Mouse (Mus musculus) adrenal gland, postnatal 4 days (tissue): ENCODE results near the gene Rsad1. TPM values are rescaled to one million over a fixed set of nuclear protein-coding genes. Genes with fewer than 3 reads are reported as not detected.

Experiments used
- DNase-seq, 2 experiments: peaks; one replicate each; pipeline ENCODE4 v3.0.0; 2021 to 2022; ENCODE audit warnings: low spot score in 2 of 2, mixed read lengths in 2 of 2
- total RNA-seq, 2 experiments: library from RNA; stranded (reverse); gene quantifications; 2 replicates each; pipeline ENCODE4 v1.2.3; 2021

Rsad1 gene
- total RNA-seq, 2 experiments from 2014 or later, result 14.5 to 15.3 TPM

DNA sequence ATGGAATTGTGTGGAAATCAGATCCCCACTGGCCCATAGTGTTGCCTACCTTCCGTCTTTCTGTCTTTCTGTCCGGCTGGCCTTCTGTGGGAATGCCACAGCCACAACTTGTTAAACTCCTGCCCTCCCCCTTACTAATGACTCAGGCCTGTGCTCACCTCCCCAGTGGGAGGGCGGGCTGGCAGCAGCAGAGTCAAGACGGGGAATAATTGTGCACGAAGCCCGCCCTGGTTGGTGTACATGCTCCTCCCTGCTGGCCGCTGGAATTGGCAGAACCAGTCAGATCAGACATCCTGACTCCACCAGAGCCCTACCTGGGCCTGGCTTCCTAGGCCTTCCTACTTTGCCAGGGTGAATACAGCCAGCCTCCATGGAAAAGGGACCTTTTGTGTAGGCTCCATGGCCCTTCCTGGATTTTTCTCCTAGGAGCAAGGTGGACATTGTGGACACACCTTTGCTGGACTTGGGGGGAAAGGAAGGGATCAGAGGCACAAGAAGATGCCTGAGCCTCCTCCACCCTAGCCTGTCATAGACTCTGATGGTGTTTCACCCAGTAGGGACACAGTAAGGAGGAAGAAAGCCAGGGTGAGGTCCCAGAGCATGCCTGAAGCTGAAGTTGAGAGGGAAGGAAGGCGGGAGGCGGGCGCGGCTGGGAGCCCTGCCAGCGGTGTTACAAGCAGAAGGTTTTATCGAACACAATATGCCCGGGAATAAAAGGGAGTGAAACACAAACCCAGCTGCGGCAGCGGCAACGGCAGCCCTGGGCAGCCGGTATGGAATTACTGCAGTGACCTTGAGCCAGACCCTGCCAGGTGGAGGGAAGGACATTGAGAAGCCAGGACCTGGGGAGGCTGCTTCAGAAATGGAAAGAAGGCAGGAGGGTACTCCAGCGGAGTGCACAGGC, 50.7 kb downstream of the Rsad1 start:
- peak in 1 of 2 experiments; percentile 35 for DNase-seq

DNA sequence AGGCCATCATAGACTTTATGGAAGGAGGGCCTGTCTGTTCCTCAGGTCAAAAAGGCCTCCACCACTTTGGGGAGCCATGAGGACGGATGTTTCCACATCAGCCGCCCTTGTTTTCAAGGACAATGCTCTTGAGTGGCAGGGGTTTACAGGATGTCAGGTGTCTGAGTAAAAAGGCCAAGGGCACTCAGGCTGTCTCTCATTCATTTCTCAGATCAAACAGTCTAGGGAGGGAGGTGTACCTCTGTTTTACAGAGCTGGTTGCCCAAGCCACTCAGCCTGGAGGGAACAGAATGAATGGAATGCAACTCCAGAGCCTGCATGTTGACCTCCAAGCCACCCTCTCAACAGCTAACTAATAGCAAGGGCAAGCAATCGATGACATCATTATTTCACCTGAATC, 53.6 kb downstream of the Rsad1 start:
- DNase-seq, result no peak

DNA sequence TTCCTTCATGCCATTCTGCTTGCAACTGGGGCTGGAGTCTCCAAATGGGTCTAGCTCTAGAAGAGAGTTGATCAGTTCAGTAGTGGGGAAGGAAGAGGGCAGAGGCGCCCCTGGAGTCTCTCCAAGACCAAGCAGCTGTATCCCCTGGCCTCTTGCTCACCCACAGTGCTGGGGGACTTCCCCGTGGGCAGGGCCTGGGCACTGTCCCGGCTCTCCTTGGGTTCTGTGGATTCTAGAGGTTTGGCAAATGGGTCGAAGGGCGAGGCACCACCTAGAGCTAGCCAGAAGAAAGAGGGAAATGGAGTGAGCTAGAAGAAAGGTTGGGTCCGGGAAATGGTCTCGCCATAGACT, 57.3 kb downstream of the Rsad1 start:
- DNase-seq, result no peak

DNA sequence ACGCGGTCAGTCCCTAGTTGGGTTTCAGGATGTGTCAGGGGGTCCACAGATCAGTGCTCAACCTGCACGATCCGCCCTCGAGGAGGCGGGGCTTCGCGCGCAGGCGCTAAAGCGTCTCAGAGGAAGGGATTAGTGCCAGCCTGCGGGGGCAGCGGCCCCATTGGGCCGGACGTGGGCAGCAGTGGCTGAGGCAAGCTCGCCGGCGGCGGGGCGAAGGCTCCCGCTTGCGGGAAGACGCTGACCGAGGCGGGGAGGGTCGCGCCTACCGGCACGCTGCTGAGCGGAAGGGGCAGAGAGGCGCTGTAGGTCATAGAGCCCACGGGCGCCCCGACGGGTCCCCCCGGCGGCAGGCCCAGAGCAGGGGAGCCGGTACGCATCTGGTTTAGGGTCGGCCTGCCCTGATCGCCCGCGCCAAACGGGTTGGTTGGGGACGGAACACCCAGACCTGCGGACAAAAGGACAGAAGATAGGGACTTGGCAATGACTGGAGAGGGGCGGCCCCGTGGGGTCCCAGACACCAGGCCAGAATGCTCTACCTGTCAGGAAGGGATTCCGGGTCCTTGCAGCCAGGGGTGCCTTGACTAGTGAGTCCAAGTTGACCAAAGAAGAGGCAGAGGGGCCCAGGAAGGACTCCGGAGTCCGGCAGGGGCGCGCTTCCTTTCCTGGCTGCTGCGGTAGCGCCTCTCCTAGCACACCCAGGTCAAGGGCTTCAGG, 57.9 kb downstream of the Rsad1 start:
- peak in 1 of 2 experiments; percentile 33 for DNase-seq

Other genes starting within 250 kb of the Rsad1 start
- 100 to 1,000 TPM in 1 of 2 experiments, 10 to 100 TPM in 1; 92.6 to 110 TPM for gene Luc7l3, start 227.3 kb downstream of the Rsad1 start, total RNA-seq
- 100 to 1,000 TPM; 108 to 114 TPM for gene Ankrd40, start 221.3 kb downstream of the Rsad1 start, total RNA-seq
- gene Abcc3, start 156.3 kb downstream of the Rsad1 start, total RNA-seq, result 10 to 100 TPM in 1 of 2 experiments, 1 to 10 TPM in 1; 7.9 to 11.7 TPM
- 10 to 100 TPM in 1 of 2 experiments, 1 to 10 TPM in 1; 8.7 to 12.0 TPM for gene Cacna1g, start 75.1 kb downstream of the Rsad1 start, total RNA-seq
- under 1 TPM in 1 of 2 experiments, not detected in 1; 0.11 TPM for gene Spata20, start 63.1 kb downstream of the Rsad1 start, total RNA-seq
- gene Epn3, start 49.3 kb downstream of the Rsad1 start, total RNA-seq, result 10 to 100 TPM; 10.3 to 13.2 TPM
- 10 to 100 TPM in 1 of 2 experiments, 1 to 10 TPM in 1; 4.9 to 12.7 TPM for gene Mycbpap, start 27.5 kb downstream of the Rsad1 start, total RNA-seq
- gene Chad, start 15.8 kb upstream of the Rsad1 start, total RNA-seq, result under 1 TPM; 0.45 to 0.90 TPM
- 10 to 100 TPM; 59.1 to 67.3 TPM for gene Acsf2, start 52.6 kb upstream of the Rsad1 start, total RNA-seq
- 100 to 1,000 TPM; 122 to 126 TPM for gene Lrrc59, start 80.5 kb upstream of the Rsad1 start, total RNA-seq
- 10 to 100 TPM; 79.8 to 88.5 TPM for gene Mrpl27, start 104.5 kb upstream of the Rsad1 start, total RNA-seq
- gene Eme1, start 104.7 kb upstream of the Rsad1 start, total RNA-seq, result 1 to 10 TPM; 5.3 to 6.1 TPM
- gene Xylt2, start 128.3 kb upstream of the Rsad1 start, total RNA-seq, result 10 to 100 TPM; 30.3 to 32.7 TPM
- gene Gm11541, start 155.2 kb upstream of the Rsad1 start, total RNA-seq, result under 1 TPM; 0.22 to 0.37 TPM
- under 1 TPM; 0.67 to 0.87 TPM for gene Cdc34b, start 192.5 kb upstream of the Rsad1 start, total RNA-seq
- not detected for gene Tmem92, start 233.4 kb upstream of the Rsad1 start, total RNA-seq